Mouse (Mus musculus) heart, postnatal 0 days (tissue): ENCODE results near the gene Cabcoco1. TPM values are rescaled to one million over a fixed set of nuclear protein-coding genes. Genes with fewer than 3 reads are reported as not detected.

Experiments
- ATAC-seq: fragments of 200-750 bp; cut with Nextera tagmentation; 2 replicates; pipeline ENCODE4 v1.8.0; 2017; ENCODE audit warnings: low read depth, moderate number of reproducible peaks, moderate library complexity; ENCODE audit not compliant: insufficient read depth
- DNase-seq: peaks from one replicate; pipeline ENCODE4 v3.0.0-alpha.2; 2016; ENCODE audit warnings: low spot score
- H3K27ac ChIP-seq: fragments of 300-500 bp; sonication (generic); 2 replicates; pipeline ENCODE4 v1.5.1; 2014; ENCODE audit warnings: low read depth, mild to moderate bottlenecking
- H3K27me3 ChIP-seq: fragments of 300-500 bp; sonication (generic); 2 replicates; pipeline ENCODE4 v1.6.1; 2014; ENCODE audit warnings: low read length, mixed read lengths; ENCODE audit not compliant: control insufficient read depth, insufficient read depth
- H3K36me3 ChIP-seq: fragments of 300-500 bp; sonication (generic); replicated peaks from 2 replicates; pipeline ENCODE4 v1.6.1; 2014; ENCODE audit warnings: low read length, mixed read lengths; ENCODE audit not compliant: control insufficient read depth, insufficient read depth
- H3K4me1 ChIP-seq: fragments of 300-500 bp; sonication (generic); 2 replicates; pipeline ENCODE4 v1.6.1; 2014; ENCODE audit warnings: antibody characterized with exemption; ENCODE audit not compliant: control insufficient read depth, insufficient read depth
- H3K4me2 ChIP-seq: fragments of 300-500 bp; sonication (generic); 2 replicates; pipeline ENCODE4 v1.6.1; 2014; ENCODE audit warnings: low read depth, mild to moderate bottlenecking, low read length, moderate library complexity
- H3K4me3 ChIP-seq: fragments of 300-500 bp; sonication (generic); 2 replicates; pipeline ENCODE4 v1.5.1; 2014; ENCODE audit warnings: low read depth, low read length
- H3K9ac ChIP-seq: fragments of 300-500 bp; sonication (generic); replicated peaks from 2 replicates; pipeline ENCODE4 v1.6.1; 2014; ENCODE audit warnings: low read depth, low read length, mixed read lengths
- H3K9me3 ChIP-seq: fragments of 300-500 bp; sonication (generic); replicated peaks from 2 replicates; pipeline ENCODE4 v1.6.1; 2016; ENCODE audit warnings: low read length; ENCODE audit not compliant: control insufficient read depth
- CTCF ChIP-seq: IDR thresholded peaks from 2 replicates; pipeline ENCODE4 v1.5.1; 2016; ENCODE audit warnings: antibody characterized with exemption, control low read depth, low read depth
- EP300 ChIP-seq: IDR thresholded peaks from 2 replicates; pipeline ENCODE4 v1.6.1; 2016; ENCODE audit warnings: antibody characterized with exemption, low read depth
- WGBS: fragments of 180-500 bp; shearing (Covaris S2); extraction: QIAGEN DNeasy Blood & Tissue Kit; methylation state at CpG from one replicate; pipeline ENCODE4 v1.1.7; 2014; 5-methylcytosine and 5-hydroxymethylcytosine counted together
- polyA plus RNA-seq: library from polyadenylated mRNA; unstranded; fragments of >200 nt; fragmentation: Nextera tagmentation; extraction: Ambion mirVana; gene quantifications from 2 replicates; pipeline ENCODE4 v1.2.1, GENCODE M21; 2015
- total RNA-seq: library from RNA; depleted of rRNA; stranded (reverse); fragments of >200 nt; gene quantifications from 2 replicates; pipeline ENCODE4 v1.2.3, GENCODE M21; 2014; ENCODE audit warnings: low replicate concordance; rRNA removed

Cabcoco1 gene
- total and polyA plus RNA-seq, 2 experiments from 2014 or later, result 46.7 to 57.9 TPM

DNA sequence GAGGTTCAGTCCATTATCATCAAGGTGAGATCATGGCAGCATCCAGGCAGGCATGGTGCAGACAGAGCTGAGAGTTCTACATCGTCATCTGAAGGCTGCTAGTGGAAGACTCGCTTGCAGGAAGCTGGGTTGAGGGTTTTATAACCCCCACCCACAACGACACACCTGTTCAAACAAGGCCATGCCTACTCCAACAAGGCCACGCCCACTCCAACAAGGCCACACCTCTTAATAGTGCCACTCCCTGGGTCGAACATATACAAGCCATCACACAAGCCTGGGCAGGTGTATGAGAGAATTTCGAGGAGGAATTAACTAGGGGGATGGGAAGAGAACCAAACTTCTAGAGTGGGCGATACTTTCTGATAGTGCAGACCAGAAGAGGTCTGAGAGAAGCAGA, 153.6 kb downstream of the Cabcoco1 start:
- TF ChIP-seq EP300, result no peak
- no peak for TF ChIP-seq CTCF
- Histone ChIP-seq H3K9ac (no peak overlapping the region), H3K9me3 (0 out of 2 replicates have a peak, but pooled peaks cover 7% of the 10 kb centered on the region), H3K36me3 (no peaks in the 10 kb centered on the region), H3K4me1 (no peaks in the 10 kb centered on the region), H3K27me3 (no peaks in the 10 kb centered on the region), H3K27ac (no peak overlapping the region), H3K4me2 (no peak overlapping the region), H3K4me3 (no peak overlapping the region)
- 62% methylated on average over 7 of the region's 7 CpGs for WGBS
- DNase-seq (no peak), ATAC-seq (no peak)

Other genes with a start within 250 kb of the Cabcoco1 start
- gene Tmem26, start 181.8 kb upstream of the Cabcoco1 start, total RNA-seq, result 0.23 and 1.8 TPM in 2 replicates
- 0.82 TPM in 2 replicates for gene Tmem26, start 181.8 kb upstream of the Cabcoco1 start, polyA plus RNA-seq